Mouse (Mus musculus): Measurements from ENCODE around the gene Prss23. TPM values are rescaled to one million over a fixed set of nuclear protein-coding genes. Genes with fewer than 3 reads are reported as not detected.

The Prss23 gene
- total and polyA plus RNA-seq, 3 experiments, result not detected

DNA sequence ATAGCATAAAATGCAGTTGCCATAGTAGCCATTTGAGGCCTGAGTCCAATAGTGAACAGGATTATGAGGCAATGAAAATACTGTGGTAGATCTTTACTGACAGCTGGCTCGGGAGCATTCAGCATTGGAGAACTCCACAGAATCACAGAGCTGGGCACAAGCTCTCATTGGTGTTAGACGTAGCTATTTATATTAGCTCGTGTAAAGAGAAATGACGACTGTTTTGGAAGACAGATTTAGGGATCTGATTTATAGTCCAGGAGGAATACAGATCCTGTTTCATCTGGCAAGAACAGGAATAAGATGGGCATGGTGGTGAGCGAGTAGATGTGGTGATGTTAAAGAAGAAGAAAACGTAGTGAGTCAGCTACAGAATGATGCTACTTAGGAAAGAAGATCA is 12.4 kb upstream of the Prss23 start:
- no peaks in the 10 kb centered on the region for H3K79me2 ChIP-seq (ENCODE audit: control insufficient read depth, insufficient read depth, low read length, poor library complexity)
- no peak overlapping the region for H3K27ac ChIP-seq (ENCODE audit: control insufficient read depth, low read depth, low read length)
- no peak overlapping the region for H3K9ac ChIP-seq (ENCODE audit: control insufficient read depth, low read depth, low read length, poor library complexity, severe bottlenecking)
- no peaks in the 10 kb centered on the region for H3K4me1 ChIP-seq (ENCODE audit: control insufficient read depth in 1 of 2, insufficient read depth in 2 of 2, low read length in 2 of 2)
- H3K9me3 ChIP-seq (replicated peaks; ENCODE audit: insufficient read depth, low read length), result no peaks in the 10 kb centered on the region
- no peaks in the 10 kb centered on the region for H3K36me3 ChIP-seq (ENCODE audit: control insufficient read depth in 1 of 2, insufficient read depth in 2 of 2, low read length in 2 of 2)
- no peak overlapping the region for H3K4me3 ChIP-seq (ENCODE audit: control insufficient read depth in 1 of 2, insufficient read depth in 1 of 2, low read depth in 2 of 2, low read length in 2 of 2)
- DNase-seq (ENCODE audit: low read depth, low spot score), result no peak
- TF ChIP-seq CHD2 (IDR thresholded peaks at IDR 0.05; ENCODE audit: low read length) (no peak), SMC3 (IDR thresholded peaks at IDR 0.05; ENCODE audit: low read depth, low read length) (no peak), POLR2AphosphoS5 (IDR thresholded peaks at IDR 0.05; ENCODE audit: borderline replicate concordance, low read depth, low read length) (no peak), POLR2A (IDR thresholded peaks at IDR 0.05; ENCODE audit: control insufficient read depth in 1 of 2, insufficient read depth in 1 of 2, low read depth in 1 of 2, low read length in 2 of 2, poor library complexity in 1 of 2) (no peak), ETS1 (IDR thresholded peaks at IDR 0.05; ENCODE audit: low read depth, low read length) (no peak), MEF2A (IDR thresholded peaks at IDR 0.05; ENCODE audit: extremely low read depth, insufficient replicate concordance, low read depth, low read length, poor library complexity, severe bottlenecking) (no peak), E2F4 (IDR thresholded peaks at IDR 0.05; ENCODE audit: borderline replicate concordance, low read depth, low read length) (no peak), UBTF (IDR thresholded peaks at IDR 0.05; ENCODE audit: borderline replicate concordance, insufficient read depth, low read depth, low read length) (no peak), MAZ (IDR thresholded peaks at IDR 0.05; ENCODE audit: low read depth, low read length) (no peak), TAL1 (IDR thresholded peaks at IDR 0.05; ENCODE audit: low read length) (no peak), ELF1 (IDR thresholded peaks at IDR 0.05; ENCODE audit: low read depth, low read length) (no peak), JUND (IDR thresholded peaks at IDR 0.05; ENCODE audit: low read depth, low read length) (no peak), ZKSCAN1 (IDR thresholded peaks at IDR 0.05; ENCODE audit: low read depth, low read length) (no peak), CHD1 (IDR thresholded peaks at IDR 0.05; ENCODE audit: low read depth, low read length) (no peak), TCF12 (IDR thresholded peaks at IDR 0.05; ENCODE audit: low read depth, low read length) (no peak), NELFE (IDR thresholded peaks at IDR 0.05; ENCODE audit: low read depth, low read length) (no peak), ZNF384 (IDR thresholded peaks at IDR 0.05; ENCODE audit: low read depth, low read length) (no peak), EP300 (IDR thresholded peaks at IDR 0.05; ENCODE audit: low read depth in 1 of 2, low read length in 2 of 2) (no peak), ZMIZ1 (IDR thresholded peaks at IDR 0.05; ENCODE audit: low read depth, low read length) (no peak), MYB (IDR thresholded peaks at IDR 0.05; ENCODE audit: low read depth, low read length) (no peak)
- no peaks in the 10 kb centered on the region for H3K27me3 ChIP-seq (ENCODE audit: control insufficient read depth in 1 of 2, insufficient read depth in 2 of 2, low read length in 2 of 2)

DNA sequence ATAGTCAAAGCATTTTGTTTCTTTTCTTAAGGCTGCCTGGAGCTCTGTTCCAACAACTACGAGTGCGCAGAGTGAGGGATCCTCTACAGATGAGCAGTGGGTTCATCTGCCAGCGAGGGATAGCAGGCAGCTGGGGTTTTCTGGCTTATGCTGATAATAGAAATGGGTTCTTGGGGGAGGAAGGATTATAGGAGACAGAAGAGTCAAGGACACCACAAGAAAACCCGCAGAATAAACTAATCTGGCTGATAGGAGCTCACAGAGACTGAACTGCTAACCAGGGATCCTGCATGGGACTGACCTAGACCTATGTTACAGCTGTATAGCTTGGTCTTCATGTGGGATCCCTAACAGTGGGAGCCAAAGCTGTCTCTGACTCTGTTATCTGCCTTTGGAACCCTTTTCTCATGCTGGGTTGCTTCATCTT is 456 bp upstream of the Prss23 start:
- no peak overlapping the region for H3K9ac ChIP-seq (ENCODE audit: control insufficient read depth, low read depth, low read length, poor library complexity, severe bottlenecking)
- DNase-seq (ENCODE audit: low read depth, low spot score), result no peak
- no peaks in the 10 kb centered on the region for H3K36me3 ChIP-seq (ENCODE audit: control insufficient read depth in 1 of 2, insufficient read depth in 2 of 2, low read length in 2 of 2)
- no peaks in the 10 kb centered on the region for H3K79me2 ChIP-seq (ENCODE audit: control insufficient read depth, insufficient read depth, low read length, poor library complexity)
- no peaks in the 10 kb centered on the region for H3K9me3 ChIP-seq (replicated peaks; ENCODE audit: insufficient read depth, low read length)
- H3K27me3 ChIP-seq (ENCODE audit: control insufficient read depth in 1 of 2, insufficient read depth in 2 of 2, low read length in 2 of 2), result no peaks in the 10 kb centered on the region
- TF ChIP-seq MYB (IDR thresholded peaks at IDR 0.05; ENCODE audit: low read depth, low read length), result no peak
- no peak overlapping the region for H3K4me3 ChIP-seq (ENCODE audit: control insufficient read depth in 1 of 2, insufficient read depth in 1 of 2, low read depth in 2 of 2, low read length in 2 of 2)
- no peaks in the 10 kb centered on the region for H3K4me1 ChIP-seq (ENCODE audit: control insufficient read depth in 1 of 2, insufficient read depth in 2 of 2, low read length in 2 of 2)
- no peak overlapping the region for H3K27ac ChIP-seq (ENCODE audit: control insufficient read depth, low read depth, low read length)

Measured in MEL (cell line).